Mouse (Mus musculus) layer of hippocampus, adult 9-11 months (tissue): ENCODE results near the gene Snx33.
"Not testable (repeated sequence)": the region's sequence is repeated elsewhere in the genome, so short reads cannot be mapped to it uniquely, and the experiment has no call there.

ENCODE experiments used
- DNase-seq: peaks from one replicate; pipeline ENCODE4 v3.0.0; 2022

Gene Snx33

DNA sequence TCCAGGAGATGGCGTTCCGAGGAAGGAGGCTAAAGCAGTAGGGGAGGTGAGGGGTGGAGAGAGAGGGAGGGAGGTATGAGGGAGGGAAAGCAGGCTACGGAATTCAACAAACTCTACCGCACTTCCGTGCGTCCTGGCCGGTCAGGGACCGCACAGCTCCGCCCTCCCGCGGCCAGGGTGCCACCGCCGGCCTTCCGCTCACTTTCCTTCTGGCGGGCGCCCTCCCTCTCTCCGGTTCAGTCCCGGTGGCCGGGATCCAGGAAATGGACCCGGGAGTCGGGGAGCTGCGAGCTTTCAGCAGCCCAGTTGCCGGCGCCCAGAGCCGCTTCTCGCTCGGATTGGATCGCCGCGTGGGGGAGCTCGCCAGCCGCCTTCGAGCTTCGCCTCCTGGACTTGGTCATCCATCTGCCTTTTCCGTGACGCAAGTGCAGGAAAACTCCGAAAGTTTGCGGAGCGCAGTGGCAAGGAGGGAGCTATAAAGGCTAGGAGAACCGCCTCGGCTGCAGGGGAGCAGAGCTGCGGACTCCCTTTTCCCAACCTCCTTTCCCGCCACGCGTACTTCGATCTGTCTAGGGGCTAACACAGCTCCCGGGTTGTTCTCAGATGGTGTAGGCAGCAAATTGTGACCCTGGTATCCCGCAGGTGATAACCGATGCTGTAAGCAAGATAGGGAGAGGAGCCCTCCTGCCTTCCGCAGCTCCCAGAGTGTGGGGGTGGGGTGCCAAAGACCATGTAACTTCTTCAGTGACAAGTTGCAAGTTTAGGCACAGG is at the start of gene Snx33:
Snx33 (minus strand) TSS at position 331 of the 771 bp plus-strand sequence.
- peak; percentile 84 for DNase-seq

DNA sequence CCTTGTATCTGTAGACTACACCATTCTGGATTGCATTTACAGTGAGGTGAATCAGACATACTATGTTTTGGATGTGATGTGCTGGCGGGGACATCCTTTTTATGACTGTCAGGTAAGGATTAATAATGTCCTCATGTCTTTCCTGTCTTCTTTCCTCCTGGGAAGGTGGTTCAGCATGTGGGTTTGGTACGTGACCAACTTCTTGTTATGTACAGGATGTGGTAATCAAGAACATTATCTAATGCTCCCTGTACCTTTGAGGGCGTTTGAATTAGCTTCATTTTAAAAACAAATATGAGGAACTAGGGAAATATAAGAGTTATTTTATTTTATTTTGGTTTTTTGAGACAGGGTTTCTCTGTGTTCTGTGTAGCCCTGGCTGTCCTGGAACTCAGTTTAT is 47.0 kb upstream of the Snx33 start:
- DNase-seq: no peak

DNA sequence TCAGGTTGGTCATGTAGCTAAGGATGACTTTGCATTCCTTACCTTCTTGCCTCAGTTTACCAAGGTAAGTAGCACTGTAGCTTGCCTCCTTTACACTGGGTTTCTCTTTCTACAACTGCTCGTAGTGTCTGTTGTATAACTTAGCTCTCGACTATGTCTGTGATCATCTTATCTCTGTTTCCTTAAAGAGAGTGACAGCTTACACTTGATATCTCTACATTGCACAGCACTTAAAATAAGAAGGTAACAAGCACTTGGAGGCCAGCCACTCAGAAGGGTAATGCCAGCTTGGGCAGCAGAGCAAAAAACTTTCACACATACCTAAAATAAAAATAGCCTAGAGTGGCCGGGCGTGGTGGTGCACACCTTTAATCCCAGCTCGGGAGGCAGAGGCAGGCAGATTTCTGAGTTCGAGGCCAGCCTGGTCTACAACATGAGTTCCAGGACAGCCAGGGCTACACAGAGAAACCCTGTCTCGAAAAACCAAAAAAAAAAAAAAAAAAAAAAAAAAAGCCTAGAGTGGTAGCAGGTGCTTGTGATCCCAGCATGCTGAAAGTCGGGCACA is 45.9 kb upstream of the Snx33 start:
- DNase-seq: no peak

DNA sequence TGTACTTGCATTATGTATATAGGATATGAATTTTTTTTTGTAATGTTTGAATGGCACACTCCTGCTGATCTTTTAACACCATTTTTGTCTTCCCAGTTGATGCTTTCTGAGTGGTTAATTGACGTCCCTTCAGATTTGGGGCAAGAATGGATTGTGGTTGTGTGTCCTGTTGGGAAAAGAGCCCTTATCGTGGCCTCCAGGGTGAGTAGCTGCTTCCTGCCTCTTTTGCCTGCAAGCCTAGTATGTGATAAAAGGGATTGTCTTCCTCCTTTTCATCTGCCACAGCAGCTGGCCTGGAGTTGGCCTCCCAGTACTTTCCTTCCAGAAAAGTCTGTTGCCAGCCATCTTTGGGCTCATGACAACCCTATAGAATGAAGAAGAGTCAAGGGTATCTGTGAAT is 42.0 kb upstream of the Snx33 start:
- no peak for DNase-seq

DNA sequence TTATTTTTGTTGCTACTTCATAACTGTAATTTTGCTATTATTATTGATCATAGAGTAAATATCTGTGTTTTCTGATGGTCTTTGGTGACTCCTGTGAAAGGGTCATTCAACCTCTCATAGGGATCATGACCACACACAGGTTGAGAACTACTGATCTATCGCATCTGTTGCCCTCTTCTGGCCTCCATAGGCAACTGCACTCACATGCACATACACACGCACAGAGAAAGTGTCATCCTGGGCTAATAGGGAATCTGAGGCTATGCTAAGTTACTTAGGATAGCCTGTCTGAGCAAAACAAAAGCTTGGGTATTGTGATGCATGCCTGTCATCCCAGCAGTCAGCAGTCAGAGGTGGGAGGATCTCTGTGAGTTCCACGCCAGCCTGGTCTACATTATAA is 33.4 kb upstream of the Snx33 start:
- DNase-seq: no peak

DNA sequence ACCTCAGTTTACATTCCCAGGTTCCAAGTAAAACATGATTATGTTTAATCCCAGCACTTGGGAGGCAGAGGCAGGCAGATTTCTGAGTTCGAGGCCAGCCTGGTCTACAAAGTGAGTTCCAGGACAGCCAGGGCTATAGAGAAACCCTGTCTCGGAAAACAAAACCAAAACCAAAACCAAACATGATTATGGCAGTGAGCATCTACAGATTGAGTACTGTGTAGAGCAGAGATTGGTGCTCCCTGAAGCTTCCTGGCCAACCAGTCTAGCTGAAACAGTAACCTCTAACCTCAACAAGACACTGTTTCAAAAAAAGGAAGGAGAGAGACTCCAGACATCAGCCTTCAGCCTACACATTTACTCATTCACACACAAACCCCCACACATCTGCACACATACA is 30.5 kb upstream of the Snx33 start:
- DNase-seq: no peak

DNA sequence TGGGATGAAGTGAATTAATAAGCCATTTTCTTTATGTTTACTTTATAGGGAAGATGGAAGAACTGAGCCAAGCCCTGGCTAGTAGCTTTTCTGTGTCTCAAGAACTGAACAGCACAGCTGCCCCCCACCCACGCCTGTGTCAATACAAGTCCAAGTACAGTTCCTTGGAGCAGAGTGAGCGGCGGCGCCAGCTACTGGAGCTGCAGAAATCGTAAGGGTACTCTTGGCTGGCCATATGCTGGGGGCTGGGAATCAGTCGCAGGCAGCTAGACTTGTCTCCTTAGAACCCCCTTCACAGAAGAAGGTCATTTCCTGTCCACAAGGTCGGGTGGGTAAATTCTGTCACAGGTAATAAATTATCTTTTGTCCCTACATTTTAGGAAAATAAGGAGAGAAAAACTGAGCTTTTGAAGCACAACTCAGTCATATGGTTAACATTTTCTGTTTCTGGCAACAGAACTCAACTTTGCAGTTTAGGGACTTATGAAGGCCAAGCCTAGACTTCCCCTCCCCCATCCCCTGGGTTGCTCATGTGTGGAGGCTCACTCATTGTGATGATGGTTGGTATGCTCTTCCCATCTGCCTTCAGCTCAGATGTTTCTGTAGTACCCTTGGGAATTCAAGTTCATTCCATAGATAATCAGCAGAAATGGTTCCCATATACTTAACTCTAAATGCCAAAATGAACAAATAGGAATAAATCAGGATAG is 28.9 kb upstream of the Snx33 start:
- DNase-seq: no peak

DNA sequence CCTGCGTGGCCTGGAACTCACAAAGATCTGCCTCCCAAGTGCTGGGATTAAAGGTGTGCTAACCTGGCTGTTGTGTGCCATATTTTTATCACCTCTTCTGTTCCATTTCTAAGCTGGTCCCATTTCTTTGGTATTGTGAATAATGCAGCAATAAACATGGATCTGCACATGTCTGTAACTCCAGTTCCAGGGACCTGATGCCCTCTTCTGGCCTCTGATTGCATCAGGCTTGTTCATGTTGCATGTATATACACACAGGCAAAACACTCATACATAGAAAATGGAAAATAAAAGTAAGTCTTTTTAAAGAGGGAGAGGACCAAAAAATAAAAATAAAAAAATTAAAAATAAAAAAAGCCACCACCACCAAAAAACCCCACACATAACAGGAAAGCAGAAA is 25.4 kb upstream of the Snx33 start:
- no peak for DNase-seq

DNA sequence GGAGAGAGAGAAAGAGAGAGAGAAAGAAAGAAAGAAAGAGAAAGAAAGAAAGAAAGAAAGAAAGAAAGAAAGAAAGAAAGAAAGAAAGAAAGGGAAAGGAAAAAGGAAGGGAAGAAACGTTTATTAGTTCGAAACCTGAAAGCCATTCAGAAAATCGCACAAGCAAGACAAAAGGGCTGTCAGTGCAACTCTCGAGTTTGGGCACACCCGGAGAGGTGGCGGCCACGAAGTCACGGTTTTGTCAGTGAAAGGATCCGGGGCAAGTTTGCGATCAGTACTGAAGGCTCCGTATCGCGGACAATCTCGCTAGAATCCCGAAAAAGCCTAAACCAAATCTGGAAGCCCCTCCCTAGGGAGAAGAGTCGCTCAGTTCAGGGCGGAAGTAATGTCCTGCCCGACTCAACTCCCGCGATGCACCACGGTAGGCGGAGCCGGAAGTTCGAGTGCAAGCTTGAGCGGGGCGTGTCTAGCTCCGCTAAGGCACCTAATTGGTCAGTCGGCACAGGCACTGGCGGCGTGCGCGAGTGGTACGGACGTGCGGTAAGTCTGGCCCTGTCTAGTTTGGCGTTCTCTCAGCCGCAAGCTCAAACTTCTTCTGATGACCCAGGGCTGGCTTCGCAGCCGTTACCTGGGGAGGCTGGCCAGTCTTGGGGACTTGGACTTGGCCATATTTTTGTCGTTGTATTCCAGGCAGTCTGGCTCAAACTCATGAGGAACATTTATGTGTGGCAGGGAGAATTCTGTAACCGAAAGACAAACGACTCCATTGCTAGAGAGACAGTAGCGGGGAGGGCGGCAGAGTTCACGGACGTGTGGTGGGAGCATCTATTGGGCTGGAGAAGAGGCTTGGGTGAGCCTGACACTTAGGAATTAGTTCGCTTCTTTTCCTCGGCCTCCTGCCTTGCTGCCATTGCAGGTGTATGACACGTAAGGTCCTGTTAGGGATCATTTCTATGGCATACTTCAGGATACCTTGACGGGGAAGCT is 22.5 kb upstream of the Snx33 start, which contains the start of gene Snupn:
Snupn (plus strand) TSS at position 465 of the 987 bp plus-strand sequence.
- DNase-seq: peak; percentile 96

DNA sequence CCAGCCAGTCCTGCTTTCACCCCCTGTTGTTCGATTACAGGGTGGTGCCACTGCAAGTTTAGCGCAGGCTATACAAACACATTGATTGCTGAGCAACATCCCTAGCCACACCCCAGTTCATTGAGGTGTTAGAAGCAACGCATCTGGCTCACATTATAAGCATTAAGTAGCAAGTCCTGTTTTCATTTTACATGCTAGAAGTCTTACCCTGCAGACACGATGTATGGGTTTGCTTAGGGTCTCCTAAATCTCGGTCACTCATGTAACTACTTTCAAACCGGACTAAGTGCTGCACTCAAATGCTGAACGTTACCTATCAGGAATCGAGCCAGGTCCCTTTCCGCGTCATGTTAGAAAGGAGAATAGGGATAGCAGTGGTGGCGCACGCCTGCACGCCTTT is 21.6 kb upstream of the Snx33 start:
- no peak for DNase-seq

DNA sequence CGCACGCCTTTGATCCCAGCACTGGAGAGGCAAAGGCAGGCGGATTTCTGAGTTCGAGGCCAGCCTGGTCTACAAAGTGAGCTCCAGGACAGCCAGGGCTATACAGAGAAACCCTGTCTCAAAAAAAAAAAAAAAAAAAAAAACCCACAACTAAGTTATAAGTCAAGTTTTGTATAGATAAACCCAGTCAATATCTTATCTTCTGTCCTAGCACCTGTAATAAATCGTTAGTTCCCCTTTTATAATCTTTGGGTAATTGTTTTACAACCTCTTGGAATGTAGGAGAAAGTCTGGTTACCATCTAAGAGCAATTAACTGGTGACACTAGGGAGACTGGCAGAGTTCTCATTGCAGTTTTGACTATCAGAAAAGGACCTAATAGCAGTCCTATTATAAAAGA is 20.5 kb upstream of the Snx33 start:
- DNase-seq: not testable (repeated sequence)

DNA sequence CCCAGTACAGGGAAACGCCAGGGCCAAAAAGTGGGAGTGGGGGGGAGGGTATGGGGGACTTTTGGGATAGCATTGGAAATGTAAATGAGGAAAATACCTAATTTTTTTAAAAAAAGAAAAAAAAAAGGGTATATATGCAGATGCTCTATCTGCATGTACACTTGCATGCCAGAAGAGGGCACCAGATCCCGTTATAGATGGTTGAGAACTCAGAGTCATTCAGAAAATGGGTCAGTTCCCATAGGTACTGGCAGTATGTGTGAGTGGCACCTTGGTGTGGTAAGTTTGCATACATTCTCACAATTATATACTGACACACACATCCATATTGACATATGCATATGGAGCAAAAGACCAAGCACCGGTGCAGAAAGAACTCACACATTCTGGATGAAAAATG is 19.3 kb upstream of the Snx33 start:
- DNase-seq: not testable (repeated sequence)

DNA sequence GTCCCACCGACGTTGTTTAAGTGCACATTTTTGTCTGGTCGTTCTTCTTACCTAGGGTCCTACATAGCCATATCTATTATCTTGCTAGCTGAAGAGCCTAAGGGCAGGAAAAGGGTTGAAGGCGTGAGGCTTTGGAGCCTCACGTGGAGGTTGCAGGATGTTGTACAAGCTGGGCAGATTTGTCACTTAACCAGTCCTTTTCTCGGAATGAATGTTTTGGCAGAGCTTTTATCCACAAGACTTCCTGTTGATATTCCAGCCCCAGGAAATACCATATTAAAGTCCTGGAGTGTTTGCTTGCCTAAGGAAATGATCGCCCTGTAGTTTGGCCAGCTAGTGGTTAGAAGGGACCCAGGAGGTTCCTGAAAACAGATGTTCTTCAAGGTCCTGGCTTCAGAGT is 10.2 kb upstream of the Snx33 start:
- no peak for DNase-seq

DNA sequence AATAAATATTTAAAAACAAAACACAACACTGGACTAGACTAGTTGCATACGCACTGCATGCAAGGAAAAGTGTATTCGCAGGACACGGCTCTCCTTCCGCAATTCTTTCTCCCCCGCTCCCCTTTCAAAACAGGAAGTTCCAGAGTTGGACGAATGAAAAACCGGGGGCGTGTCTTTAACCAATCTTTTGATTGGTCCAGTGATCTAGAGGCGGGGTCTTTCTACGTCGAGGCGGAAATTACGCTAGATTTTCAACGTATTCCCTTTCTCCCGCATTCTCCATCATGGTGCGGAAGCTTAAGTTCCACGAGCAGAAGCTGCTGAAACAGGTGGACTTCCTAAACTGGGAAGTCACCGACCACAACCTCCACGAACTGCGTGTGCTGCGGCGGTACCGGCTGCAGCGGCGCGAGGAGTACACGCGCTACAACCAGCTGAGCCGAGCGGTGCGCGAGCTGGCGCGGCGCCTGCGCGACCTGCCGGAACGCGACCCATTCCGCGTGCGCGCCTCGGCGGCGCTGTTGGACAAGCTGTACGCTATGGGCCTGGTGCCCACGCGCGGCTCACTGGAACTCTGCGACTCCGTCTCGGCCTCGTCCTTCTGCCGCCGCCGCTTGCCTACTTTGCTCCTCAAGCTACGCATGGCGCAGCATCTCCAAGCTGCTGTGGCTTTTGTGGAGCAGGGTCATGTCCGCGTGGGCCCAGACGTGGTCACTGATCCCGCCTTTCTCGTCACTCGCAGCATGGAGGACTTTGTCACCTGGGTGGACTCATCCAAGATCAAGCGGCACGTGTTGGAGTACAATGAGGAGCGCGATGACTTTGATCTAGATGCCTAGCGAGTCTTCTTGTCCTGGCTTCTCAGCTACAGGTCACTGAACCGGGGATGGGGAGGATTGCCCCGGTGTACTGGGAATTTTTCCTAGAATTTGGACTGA is 9.3 kb upstream of the Snx33 start, which contains the start of gene Imp3:
Imp3 (plus strand) TSS at position 253 of the 938 bp plus-strand sequence.
- peak; percentile 93 for DNase-seq

DNA sequence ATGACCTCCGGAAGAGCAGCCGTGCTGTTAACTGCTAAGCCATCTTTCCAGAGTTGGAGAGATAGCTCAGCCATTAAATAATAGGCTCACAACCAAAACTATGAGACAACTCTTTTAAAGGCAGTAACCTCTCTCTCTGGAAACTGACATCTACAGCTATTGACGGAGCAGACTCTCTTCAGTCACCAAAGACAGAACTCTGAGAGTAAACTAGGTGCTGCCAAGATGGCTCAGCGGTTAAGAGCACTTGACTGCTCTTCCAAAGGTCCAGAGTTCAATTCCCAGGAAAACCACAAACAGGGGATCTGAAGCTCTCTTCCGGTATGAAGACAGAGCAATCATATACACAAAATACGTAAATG is 8.7 kb upstream of the Snx33 start:
- no peak for DNase-seq

DNA sequence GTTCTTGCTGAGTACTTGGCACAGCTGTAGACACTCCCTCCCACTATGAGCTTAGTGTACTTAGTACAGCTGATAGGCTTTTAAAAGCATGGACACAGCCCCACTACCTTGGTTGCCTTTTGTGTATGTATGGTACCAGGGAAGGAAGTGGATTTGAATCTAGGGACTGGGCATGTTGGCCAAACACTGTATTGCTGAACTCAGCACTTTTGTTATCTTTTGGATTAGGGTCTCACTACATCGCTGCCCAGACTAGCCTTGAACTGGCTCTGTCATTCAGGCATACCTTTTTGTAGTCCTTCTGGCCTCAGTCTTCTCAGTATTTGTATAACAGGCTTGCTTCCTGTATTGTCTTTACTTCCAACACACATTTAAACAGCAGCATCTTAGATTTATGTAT is 2.4 kb upstream of the Snx33 start:
- no peak for DNase-seq

DNA sequence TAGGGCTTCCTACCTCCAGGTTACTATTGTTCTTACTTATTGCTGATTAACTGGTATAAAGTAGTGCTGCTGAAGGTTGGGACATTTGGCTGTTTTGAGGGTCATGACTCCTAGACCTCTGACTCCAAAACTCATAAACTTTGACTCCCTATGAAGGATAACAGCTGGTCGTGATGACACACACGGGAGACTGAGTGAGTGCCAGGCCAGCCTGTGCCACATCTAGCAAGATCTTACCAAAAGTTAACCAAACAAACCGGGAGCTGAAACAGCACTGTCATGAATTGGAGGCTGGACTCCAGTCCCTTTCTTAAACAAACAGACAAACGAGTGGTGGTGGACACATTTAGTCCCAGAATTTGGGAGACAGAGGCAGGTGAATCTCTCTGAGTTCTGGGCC is 1.3 kb upstream of the Snx33 start:
- no peak for DNase-seq

DNA sequence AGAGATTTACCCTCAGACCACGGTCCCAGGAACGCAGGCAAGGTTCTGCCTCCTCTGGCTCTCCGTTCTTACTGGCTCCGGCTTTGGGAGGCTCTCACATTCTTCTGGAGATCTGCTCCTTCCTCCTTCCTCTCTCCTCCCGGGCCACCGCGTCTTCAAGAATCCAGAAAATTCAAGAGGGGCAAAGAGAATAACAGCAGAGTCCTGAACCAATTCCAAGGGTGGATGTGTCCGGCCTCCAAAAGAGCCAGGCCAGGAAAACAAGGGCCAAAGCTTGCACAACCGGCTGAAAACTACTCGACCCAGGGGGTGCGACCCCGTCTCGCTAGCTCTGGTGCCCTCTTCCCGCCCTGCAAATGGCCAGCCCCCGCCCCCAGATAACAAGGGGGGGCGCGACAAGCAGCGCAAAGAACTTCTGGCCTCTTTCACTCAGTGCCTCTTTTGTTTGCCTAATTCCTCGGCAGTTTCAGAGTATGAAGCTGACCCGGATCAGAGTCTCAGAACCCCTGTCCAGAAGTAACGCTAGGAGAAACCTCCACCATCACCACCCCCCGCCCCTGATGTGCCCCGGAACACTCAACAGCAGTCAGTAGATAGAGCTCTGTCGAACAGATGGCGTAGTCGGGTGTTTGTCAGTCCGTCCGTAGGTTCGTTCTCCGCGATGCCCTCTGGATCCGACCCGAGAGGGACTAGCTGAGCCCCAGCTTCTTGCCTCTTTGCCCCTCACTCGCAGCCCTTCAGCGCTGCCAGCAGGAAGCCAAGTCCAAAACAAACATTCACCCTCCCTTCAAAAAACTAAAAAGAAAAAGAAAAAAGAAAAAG is 769 bp downstream of the Snx33 start:
- no peak for DNase-seq

DNA sequence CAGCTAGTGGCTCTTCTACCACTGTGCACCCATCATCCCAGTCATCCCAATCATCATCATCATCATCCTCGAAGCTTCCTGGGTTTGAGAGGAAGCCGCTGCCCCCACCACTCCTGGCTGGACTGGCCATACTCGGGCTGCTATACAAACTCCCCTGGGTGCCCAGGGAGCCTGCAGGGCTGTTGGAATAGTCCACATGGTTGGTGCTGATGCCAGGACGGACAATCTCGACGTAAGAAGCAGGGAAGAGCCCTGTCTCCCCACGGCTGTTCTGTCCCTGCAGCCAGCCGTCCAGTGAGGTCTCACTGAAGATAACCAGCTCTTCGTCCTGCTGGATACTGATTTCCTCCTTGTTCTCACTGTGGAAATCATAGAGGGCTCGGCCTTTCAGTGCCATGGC is 1.8 kb downstream of the Snx33 start:
- DNase-seq: no peak

DNA sequence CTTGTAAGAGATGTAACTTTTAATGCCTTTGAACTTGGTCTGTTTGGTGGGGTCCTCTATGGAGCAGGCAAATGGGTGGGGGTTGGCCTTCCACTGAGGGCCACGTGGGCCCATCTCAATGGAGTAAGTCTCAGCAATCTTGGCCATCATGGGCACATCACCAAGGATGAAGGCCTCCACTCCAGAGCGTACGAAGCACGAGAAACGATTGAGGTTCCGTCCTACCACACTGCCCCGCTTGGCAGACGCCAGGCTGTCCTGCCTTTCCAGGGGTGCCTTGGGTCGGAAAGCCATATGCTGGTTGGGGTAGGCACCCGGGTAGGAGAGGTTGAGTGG is 2.2 kb downstream of the Snx33 start:
- no peak for DNase-seq
